Mouse (Mus musculus) spleen, adult 12 weeks (tissue): Measurements from ENCODE around the gene Micu2.
A peak's percentile ranks its signal among the peaks of the same experiment; 100 is the strongest.
"Not testable (repeated sequence)": the region's sequence is repeated elsewhere in the genome, so short reads cannot be mapped to it uniquely, and the experiment has no call there.

ENCODE experiments used
- DNase-seq: peaks from one replicate; pipeline ENCODE4 v3.0.0; 2022; ENCODE audit warnings: low spot score

Micu2 gene

DNA sequence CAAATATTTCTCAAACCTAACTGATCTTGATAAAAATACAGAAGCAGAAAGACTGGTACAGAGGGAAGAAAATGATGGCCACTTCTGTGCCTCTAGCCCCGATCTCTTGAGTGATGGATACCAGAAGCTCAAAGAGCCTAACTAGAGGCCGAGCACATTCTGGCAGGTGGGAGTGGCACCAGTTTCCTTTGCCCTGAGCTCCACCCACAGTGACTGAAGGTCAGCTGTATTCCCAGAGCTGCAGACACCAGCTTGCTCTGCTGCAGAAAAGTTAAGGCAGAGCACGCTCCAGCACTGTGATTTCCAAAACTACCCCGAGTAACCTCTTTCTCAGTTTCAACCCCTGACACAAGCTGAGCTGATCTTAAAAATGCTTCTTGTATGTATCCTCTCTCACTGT lies 37.2 kb downstream of the Micu2 start:
- DNase-seq: no peak

DNA sequence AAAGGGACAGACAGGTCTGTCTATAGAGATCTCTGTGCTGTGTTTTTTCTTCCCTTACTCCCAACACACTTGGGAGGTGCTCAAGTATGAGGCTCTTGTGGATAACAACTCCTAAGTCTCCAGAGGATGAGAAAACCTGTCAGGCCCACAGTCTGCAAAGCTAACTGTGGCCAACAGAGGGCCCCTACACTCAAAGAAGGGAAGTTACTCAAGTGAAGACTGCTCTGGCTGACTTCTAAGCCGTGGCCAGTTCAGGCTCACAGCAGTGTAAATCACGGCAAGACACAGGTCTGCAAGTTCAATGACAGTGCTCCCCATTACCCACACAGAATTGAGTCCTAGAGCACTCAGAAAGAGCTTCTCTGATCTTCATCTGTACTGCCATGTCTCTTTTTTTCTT lies 48.0 kb downstream of the Micu2 start:
- DNase-seq: no peak

DNA sequence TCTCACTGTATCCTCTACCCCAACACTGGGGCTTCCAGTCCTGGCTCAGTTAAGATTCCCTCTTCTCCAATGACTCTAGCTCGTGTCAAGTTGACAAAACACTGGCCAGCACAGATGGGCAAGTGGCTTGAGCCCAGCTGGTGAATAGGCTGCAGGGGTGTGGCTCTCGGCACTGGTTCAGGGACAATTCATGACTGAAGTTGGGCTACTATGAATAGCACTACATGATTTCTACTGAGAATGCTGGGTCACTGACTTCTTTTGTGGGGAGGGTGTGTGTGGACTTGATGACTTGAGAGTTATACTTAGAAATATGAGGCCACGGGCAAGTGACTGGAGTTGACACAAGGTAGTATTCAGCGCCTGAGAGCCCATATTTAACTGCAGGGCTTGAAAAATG lies 53.2 kb downstream of the Micu2 start:
- no peak for DNase-seq

DNA sequence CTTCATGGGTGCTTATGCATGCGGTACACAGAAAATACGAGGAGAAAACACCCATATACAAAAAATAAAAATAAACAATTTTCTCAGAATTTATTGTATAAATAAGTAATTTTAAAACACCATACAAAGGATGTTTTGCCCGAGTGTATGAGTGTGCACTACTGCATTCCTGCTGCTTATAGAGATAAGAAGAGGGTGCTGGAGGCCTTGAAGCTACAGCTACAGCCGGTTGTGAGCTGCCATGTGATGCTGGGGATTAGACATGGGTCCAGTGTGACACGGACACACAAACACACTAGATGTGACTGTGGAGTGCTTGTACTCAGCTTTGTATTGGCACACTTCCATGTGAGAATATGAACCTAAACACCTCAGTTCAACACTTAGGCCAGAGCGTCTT lies 61.8 kb downstream of the Micu2 start:
- no peak for DNase-seq

DNA sequence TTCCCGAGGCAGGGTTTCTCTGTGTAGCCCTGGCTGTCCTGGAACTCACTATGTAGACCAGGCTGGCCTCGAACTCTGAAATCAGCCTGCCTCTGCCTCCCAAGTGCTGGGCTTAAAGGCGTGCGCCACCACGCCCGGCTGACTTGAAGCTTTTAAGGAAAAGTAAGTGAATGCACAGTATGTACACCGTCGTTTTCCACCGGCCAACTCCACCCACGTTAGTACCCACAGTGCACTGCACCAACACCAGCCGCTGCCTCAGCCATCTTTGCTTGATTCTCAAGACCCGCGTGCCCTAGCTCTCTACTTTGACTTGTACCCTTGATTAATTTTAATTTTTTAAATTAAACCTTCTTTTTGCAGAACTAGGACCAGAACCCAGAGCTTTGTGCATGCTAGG lies 64.4 kb downstream of the Micu2 start:
- no peak for DNase-seq

DNA sequence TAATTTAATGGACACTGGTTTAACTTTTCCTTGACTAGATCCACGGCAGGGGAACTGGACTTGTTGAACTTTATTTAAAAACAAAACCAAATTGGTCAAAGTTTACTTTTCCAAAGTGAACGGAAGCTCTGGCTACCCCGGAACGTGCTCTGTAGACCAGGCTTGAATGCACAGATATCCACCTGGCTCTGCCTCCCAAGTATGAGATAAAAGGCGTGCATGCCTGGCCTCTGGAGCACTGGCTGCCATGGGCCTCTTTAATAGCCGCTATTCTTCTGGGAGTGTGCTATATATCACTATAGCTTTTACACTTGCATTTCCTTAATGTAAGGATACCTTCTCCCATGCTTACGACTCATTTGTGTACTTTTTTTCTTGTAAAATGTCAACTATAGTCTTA lies 65.5 kb downstream of the Micu2 start:
- DNase-seq: no peak

DNA sequence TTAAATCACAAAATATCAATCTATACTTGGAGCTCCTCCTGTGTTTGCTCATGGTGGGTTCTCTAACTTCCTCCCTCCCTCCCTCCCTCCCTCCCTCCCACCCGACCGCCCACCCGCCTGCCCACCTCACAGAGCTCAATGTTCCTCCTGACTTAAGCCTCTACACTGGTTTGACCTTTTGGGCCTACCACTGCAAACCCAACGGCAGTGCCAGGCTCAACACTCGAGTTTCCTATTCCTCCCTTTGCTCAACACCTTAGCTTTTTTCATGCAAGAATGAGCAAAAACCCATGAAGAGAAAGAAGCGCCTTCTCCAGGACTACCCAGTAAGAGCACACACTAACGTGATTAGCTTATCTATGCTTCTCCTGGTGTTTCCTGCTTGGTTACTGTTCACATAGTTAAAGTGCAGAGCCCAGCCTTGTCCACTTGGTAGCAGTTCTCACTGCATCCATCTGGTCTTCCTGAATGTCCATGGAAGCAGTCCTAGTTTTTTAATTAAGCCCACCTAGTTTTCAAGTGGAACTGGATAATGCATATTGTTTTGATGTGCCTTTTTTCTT lies 66.1 kb downstream of the Micu2 start:
- no peak for DNase-seq

DNA sequence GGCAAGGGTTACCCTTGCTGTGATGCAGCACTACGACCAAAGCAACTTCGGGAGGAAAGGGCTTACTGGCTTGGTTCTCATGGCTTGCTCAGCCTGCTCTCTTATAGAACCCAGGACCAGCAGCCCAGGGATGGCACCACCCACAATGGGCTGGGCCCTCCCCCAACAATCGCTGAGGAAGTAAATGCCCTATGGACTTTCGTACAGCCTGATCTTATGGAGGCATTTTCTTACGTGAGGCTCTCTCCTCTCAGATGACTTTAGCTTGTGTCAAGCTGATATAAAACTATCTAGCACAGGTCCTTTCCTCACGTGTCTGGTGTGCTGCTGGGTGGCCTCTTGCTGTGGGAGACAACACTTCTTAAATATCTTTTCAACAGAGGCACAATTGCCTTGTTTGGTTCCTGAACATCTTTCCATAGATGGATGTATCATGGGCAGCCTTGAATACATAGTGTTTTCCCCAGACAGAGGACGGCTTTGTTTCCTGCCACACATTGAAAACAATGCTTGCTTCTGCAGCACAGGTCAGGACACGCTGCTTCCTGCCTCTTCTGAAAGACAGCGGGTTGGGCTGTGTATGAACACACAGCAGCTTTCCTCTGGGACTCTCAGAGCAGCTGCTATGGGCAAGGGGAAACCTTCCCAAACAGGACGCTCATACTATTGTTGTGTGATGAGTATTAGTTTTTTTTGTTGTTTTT lies 77.5 kb downstream of the Micu2 start:
- DNase-seq: no peak

DNA sequence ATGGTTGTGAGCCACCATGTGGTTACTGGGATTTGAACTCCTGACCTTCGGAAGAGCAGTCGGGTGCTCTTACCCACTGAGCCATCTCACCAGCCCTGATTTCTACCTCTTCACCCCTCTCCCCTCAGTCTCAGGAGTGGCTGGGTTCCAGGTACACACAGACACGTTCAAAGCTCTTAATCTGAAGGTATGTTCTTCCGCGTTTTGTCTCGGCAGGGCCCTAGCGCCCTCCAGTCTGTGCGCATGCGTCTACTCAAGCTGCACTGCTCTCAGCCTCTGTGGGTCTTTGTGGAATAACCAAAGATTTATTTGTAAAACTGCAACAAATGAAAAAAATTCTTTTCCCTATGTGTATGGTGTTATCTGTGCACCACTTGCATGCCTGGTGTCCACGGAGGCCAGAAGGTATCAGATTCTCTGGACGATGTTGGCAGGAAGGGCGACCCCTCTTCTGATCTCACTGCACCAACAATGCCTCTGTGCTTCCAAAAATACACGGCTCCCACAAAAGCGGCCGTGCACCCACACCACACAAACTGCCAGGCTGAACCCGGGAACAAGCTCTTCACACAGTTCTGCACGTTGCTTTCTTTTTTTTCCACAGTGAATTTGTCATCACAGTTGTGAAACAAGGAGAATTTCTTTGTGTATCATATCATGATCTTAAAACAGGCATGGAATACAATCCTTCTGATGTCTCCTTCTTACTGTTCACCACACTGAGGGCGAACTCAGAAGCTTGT lies 78.3 kb downstream of the Micu2 start:
- no peak for DNase-seq

DNA sequence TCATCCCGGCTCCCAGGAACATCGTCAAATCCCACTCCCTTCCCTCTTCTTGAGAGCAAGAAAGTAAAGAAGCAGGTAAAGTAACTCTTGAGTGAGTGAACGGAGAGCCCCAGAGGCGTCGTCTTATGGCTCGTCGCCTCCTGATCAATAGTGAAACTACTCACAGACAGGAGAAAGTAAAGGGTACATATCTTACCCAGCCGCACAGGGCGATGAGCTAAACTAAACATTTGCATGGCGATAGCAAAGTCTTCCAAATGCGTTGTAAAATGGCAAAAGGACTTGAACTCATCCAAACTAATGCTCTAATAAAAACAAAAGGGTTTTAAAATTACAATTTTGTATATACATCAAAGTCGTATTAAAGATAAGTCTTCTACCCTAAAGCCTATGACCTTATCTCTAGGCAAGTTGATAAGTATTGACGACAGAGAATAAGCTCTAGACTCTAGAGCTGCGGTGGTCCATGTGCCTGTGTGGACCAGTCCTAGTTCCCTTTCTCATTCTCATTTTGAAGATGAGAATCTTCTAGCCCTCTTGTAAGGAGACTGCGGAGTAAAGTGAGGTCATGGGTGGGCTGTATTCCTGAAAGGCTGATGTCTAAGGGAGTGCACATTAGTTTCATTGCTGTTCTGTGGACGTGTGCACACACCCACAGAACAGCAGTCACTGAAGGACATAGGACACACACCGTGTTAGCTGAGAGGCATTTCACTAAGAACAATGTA lies 79.8 kb downstream of the Micu2 start:
- DNase-seq: no peak

DNA sequence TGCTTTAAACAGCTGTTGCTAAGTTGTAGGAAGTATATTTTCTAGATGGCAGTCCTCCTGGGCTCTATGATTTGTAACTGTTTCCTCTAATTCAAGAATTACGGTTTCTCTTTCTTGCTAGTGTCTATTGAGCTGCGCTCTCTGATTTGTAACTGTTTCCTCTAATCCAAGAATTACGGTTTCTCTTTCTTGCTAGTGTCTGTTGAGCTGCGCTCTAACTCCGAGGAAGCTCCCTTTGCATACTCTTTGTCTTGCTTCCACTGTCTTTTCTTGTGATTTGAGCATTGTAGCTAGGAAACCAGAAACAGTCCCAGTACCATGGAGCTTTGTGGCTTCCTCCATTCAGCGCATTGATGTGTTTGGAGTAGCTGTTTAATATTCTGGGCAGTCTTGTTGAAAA lies 83.7 kb downstream of the Micu2 start:
- DNase-seq: no peak

DNA sequence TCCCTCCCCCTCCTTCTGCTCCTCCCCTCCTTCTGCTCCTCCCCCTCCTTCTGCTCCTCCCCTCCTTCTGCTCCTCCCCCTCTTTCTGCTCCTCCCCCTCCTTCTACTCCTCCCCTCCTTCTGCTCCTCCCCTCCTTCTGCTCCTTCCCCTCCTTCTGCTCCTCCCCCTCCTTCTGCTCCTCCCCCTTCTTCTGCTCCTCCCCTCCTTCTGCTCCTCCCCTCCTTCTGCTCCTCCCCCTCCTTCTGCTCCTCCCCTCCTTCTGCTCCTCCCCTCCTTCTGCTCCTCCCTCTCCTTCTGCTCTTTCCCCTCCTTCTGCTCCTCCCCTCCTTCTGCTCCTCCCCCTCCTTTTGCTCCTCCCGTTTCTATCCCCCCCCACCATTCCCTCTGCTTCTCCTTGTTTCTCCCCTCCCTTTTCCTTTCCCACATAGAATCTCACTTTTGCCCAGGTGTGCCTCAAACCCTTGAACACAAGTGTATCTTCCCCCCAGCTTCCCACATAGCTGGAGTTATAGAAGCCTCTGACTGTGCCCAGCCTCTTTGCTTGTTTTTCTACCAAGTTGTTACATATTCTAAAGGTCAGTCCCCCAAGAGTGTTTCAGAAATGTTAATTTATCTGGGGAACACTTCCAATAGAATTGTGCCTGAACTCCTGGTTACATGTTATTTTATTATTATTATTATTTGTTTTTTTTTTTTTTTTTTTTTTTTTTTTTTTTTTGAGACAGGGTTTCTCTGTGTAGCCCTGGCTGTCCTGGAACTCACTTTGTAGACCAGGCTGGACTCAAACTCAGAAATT lies 86.7 kb downstream of the Micu2 start:
- not testable (repeated sequence) for DNase-seq

DNA sequence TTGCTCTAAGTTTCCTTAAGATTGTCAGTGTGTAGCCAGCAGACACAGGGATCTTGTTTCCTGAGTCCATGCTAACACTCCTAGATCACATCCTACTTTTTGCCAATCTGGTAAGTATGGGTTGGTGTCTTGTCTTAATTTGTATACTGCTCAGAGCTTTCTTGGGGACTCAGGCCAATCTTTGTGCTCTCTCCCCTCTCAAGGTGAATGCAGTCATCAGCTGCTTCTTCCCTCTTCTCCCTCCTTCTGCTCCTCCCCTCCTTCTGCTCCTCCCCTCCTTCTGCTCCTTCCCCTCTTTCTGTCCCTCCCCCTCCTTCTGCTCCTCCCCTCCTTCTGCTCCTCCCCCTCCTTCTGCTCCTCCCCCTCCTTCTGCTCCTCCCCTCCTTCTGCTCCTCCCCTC lies 87.3 kb downstream of the Micu2 start:
- DNase-seq: not testable (repeated sequence)

DNA sequence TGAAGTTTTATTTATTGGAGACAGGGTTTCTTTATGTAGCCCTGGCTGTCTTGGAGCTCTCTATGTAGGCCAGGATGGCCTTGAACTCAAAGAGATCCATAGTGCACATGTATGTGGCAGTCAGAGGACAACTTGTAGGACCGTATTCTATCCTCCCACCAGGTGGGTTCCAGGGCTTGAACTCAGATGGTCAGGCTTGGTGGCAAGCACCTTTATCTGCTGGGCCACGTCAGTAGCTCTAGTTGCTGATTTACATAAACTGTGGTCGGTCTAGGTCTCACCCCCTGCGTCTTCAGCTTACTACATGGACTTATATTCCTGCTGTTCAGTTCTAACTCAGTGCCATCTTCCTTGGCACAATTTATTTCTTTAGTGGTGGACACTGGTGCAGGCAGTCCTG lies 87.7 kb downstream of the Micu2 start:
- no peak for DNase-seq

DNA sequence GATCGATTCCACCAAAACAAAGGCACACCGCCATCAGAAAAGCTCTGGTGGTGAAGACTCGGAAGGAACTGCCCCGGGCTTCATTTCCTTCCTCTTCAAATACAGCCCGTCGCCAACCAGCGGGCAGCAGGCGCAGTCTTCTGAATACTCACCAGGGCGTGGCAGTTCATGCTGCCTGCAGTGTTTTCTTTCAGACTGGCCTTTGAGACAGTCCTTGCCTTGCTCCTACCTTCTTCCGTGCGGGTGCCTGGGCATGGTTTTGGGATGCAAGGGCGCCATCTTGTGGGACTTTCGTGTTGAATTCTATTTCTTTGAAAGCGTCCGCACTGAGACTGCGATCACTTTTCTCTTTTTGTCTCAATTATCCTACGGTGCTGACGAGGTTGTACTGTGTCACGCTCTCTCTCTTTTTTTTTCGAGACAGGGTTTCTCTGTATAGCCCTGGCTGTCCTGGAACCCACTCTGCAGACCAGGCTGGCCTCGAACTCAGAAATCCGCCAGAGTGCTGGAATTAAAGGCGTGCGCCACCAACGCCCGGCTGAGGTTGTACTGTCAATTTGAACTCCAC lies 88.5 kb downstream of the Micu2 start:
- DNase-seq: peak; percentile 73

DNA sequence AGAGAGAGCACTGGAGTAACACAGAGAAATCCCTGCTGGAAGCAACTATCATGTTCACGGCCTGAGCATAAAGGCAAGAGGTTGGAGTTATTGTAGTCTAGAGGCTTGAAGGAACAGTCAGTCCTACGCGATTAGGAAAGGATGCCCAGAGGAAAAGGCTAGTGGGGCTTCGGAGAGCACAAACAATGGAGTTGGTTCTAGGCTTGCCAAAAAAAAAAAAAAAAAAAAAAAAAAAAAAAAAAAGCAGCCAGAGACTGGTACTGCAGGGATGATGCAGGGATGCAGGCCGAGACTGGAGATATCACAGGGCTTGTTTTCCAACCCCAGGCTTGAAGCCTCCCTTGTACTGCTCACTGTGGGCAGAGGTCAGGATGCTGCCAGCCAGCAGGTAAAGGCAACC lies 89.8 kb downstream of the Micu2 start:
- DNase-seq: no peak

DNA sequence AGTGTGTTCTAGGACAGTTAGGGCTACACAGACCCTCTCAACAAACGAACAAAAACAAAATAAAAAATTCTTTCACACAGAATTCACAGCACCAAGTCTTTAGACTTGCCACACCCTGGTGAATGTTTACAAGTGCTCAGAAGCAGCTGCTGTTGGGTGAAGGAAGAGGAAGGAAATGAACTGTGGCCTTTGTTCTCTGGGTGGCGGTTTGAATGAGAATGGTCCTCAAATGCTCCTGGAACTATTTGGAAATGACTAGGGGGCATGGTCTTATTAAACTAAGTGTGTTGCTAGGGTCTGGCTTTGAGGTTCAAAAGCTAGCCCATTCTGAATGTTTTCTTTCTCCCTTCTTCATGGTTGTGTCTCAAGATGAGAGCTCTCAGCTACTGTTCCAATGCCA lies 90.6 kb downstream of the Micu2 start:
- no peak for DNase-seq

DNA sequence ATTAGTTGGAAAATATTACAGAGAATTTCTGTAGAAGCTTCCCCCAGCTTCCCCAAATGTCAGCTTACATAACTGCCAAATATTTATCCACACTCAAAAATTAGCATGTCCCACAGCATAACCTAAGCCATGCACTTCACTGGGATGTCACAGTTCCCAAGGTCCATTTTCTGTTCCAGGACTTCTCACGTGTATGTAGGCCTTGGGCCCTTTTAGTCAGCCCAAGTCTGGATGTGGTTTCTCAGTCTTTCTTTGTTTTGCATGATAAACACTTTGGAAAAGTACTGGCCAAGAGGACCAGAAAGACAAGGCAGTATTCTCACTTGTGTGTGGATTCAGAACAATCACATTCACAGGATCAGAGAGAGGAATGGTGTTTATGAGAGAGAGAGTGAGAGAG lies 97.1 kb downstream of the Micu2 start:
- no peak for DNase-seq

DNA sequence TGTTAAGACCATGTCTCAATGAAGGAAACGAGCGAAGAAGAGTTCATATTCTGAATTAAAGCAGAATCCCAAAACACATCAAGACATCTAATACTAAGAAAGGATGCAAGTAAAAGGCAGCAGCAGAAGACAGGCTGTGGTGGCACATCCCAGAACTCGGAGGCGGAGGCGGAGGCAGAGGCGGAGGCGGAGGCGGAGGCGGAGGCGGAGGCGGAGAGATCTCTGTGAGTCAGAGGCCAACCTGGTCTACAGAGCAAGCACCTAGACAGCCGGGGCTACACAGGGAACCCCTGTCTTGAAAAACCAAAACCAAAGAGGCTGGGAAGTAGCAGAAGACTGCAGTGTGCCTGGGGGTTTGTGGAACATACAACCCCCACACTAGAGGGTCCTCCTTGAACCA lies 102.2 kb downstream of the Micu2 start:
- no peak for DNase-seq

DNA sequence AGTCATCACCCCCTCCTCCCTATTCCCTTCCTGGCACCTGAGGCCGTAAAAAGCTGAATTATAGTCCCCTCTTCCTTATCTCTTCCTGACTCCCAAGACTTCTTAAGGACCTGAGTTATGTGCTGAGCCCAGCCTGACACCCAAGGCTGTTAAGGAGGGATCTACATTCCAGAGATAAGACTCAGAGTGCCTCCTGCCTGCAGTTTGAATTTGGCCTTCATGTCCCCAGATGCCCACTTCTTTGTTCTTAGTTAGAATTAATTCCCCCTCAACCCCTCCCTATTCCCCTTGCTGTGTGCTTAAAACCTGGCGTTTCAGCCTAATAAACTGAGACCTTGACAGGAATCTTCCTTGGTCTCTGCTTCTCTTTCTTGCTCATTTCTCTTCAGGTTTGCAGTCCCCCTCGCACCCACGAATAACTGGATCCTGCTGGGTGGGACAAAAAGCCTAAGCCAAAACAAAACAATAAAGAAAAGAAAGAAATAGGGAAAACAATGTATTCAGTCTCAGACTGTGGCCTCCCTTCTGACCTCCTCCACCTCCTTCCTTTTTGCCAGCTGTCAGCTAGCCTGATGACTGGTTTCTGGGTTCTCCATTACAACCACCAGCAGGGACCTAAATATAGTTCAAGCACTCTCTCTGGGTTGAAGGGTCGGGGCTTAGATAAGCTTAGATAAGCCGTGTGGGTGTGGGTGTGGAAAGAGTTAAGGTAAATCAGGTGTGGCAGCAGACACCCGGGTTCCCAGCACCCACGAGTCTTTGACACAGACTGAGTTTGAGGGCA lies 102.8 kb downstream of the Micu2 start:
- DNase-seq: not testable (repeated sequence)

DNA sequence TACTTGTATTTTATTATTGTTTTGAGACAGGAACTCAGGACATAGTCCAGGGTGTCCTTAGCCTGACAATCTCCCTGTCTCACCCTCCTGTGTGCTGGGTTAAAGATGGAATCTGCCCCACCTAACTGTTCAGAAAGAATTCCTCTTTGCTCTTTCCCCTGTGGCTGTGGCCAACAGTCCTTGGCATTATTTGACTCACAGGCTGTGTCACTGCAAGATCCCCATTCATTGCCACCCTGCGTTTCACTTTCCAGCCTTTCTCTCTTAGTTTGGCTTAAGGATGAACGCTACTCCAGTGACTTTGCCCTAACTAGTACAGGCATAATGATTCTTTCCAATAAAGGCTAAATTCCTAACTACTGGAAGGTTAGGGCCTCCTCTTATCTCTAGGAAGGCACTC lies 104.7 kb downstream of the Micu2 start:
- no peak for DNase-seq
